Mouse (Mus musculus) MEL (cell line): ENCODE data around the gene Thoc5. TPM values are rescaled to one million over a fixed set of nuclear protein-coding genes. Genes with fewer than 3 reads are reported as not detected.

Source experiments
- DNase-seq: peaks from one replicate; pipeline ENCODE4 v3.0.0; 2011; ENCODE audit warnings: low read depth, low spot score
- H3K27ac ChIP-seq: 2 replicates; pipeline ENCODE4 v1.5.1; 2012; ENCODE audit warnings: low read depth, mild to moderate bottlenecking, control low read depth, low read length, moderate library complexity; ENCODE audit not compliant: control insufficient read depth
- H3K27me3 ChIP-seq, 2 experiments: fragments of 150-350 bp in 1 of 2; sonication (generic) in 1 of 2; 2 replicates each; pipeline ENCODE4 v1.6.1; 2012; ENCODE audit warnings: low read length in 2 of 2, mild to moderate bottlenecking in 2 of 2, improper control_type of control experiment in 1 of 2, moderate library complexity in 1 of 2; ENCODE audit not compliant: insufficient read depth in 2 of 2, control insufficient read depth in 1 of 2
- H3K36me3 ChIP-seq, 2 experiments: 2 replicates each; pipeline ENCODE4 v1.6.1; 2012 to 2014; ENCODE audit warnings: low read length in 2 of 2, improper control_type of control experiment in 1 of 2, inconsistent platforms in 1 of 2, mild to moderate bottlenecking in 1 of 2; ENCODE audit not compliant: insufficient read depth in 2 of 2, control insufficient read depth in 1 of 2
- H3K4me1 ChIP-seq, 2 experiments: fragments of 150-350 bp in 1 of 2; sonication (generic) in 1 of 2; 2 replicates each; pipeline ENCODE4 v1.6.1; 2012; ENCODE audit warnings: low read length in 2 of 2, improper control_type of control experiment in 1 of 2, mild to moderate bottlenecking in 1 of 2; ENCODE audit not compliant: insufficient read depth in 2 of 2, control insufficient read depth in 1 of 2
- H3K4me3 ChIP-seq, 2 experiments: fragments of 150-350 bp in 1 of 2; sonication (generic) in 1 of 2; 2 replicates each; pipeline ENCODE4 v1.5.1; 2012; ENCODE audit warnings: low read depth in 2 of 2, low read length in 2 of 2, mild to moderate bottlenecking in 2 of 2, moderate library complexity in 2 of 2, control low read depth in 1 of 2, improper control_type of control experiment in 1 of 2; ENCODE audit not compliant: control insufficient read depth in 1 of 2, insufficient read depth in 1 of 2
- H3K79me2 ChIP-seq: 2 replicates; pipeline ENCODE4 v1.6.1; 2012; ENCODE audit warnings: mild to moderate bottlenecking, low read length, moderate library complexity; ENCODE audit not compliant: control insufficient read depth, poor library complexity, insufficient read depth
- H3K9ac ChIP-seq: 2 replicates; pipeline ENCODE4 v1.6.1; 2012; ENCODE audit warnings: low read depth, mild to moderate bottlenecking, control low read depth, low read length, moderate library complexity; ENCODE audit not compliant: control insufficient read depth, poor library complexity, severe bottlenecking
- H3K9me3 ChIP-seq: fragments of 150-350 bp; sonication (generic); replicated peaks from 2 replicates; pipeline ENCODE4 v1.6.1; 2012; ENCODE audit warnings: mild to moderate bottlenecking, low read length, improper control_type of control experiment, moderate library complexity; ENCODE audit not compliant: insufficient read depth
- BHLHE40 ChIP-seq: IDR thresholded peaks from 2 replicates; pipeline ENCODE4 v1.6.1; 2012; ENCODE audit warnings: low read depth, mild to moderate bottlenecking, inconsistent platforms, low read length, improper control_type of control experiment, borderline replicate concordance
- CHD1 ChIP-seq: IDR thresholded peaks from 2 replicates; pipeline ENCODE4 v1.6.1; 2012; ENCODE audit warnings: low read depth, mild to moderate bottlenecking, inconsistent platforms, low read length, improper control_type of control experiment
- CHD2 ChIP-seq: IDR thresholded peaks from 2 replicates; pipeline ENCODE4 v1.6.1; 2011; ENCODE audit warnings: low read length, improper control_type of control experiment
- CTCF ChIP-seq, 3 experiments: IDR thresholded peaks in 2 of 3; conservative IDR thresholded peaks in 1 of 3; 2 replicates each; pipeline ENCODE4 v1.5.1; 2011 to 2012; ENCODE audit warnings: low read length in 3 of 3, low read depth in 2 of 3, mild to moderate bottlenecking in 2 of 3, improper control_type of control experiment in 1 of 3, inconsistent platforms in 1 of 3, mixed read lengths in 1 of 3, moderate library complexity in 1 of 3; ENCODE audit not compliant: control insufficient read depth in 1 of 3, insufficient read depth in 1 of 3, poor library complexity in 1 of 3, severe bottlenecking in 1 of 3
- ELF1 ChIP-seq: IDR thresholded peaks from 2 replicates; pipeline ENCODE4 v1.6.1; 2014; ENCODE audit warnings: low read depth, mild to moderate bottlenecking, inconsistent platforms, low read length, improper control_type of control experiment, moderate library complexity
- EP300 ChIP-seq, 2 experiments: IDR thresholded peaks; 2 replicates each; pipeline ENCODE4 v1.6.1; 2011; ENCODE audit warnings: improper control_type of control experiment in 2 of 2, low read length in 2 of 2, low read depth in 1 of 2, mild to moderate bottlenecking in 1 of 2
- ETS1 ChIP-seq: IDR thresholded peaks from 2 replicates; pipeline ENCODE4 v1.6.1; 2012; ENCODE audit warnings: low read depth, mild to moderate bottlenecking, inconsistent platforms, low read length, improper control_type of control experiment, moderate library complexity
- GATA1 ChIP-seq: IDR thresholded peaks from 2 replicates; pipeline ENCODE4 v1.6.1; 2011; ENCODE audit warnings: low read depth, low read length, improper control_type of control experiment
- HCFC1 ChIP-seq: IDR thresholded peaks from 2 replicates; pipeline ENCODE4 v1.6.1; 2012; ENCODE audit warnings: low read depth, mild to moderate bottlenecking, inconsistent platforms, low read length, improper control_type of control experiment, moderate library complexity
- JUND ChIP-seq: IDR thresholded peaks from 2 replicates; pipeline ENCODE4 v1.6.1; 2011; ENCODE audit warnings: low read depth, mild to moderate bottlenecking, improper control_type of control experiment, low read length
- KAT2A ChIP-seq: conservative IDR thresholded peaks from 2 replicates; pipeline ENCODE4 v1.6.1; 2012; ENCODE audit warnings: low read depth, low read length, improper control_type of control experiment, inconsistent platforms
- MAFK ChIP-seq: IDR thresholded peaks from 2 replicates; pipeline ENCODE4 v1.6.1; 2011; ENCODE audit warnings: low read depth, mild to moderate bottlenecking, low read length, improper control_type of control experiment, borderline replicate concordance
- MAX ChIP-seq: IDR thresholded peaks from 2 replicates; pipeline ENCODE4 v1.6.1; 2011; ENCODE audit warnings: low read length, improper control_type of control experiment
- MEF2A ChIP-seq: IDR thresholded peaks from 2 replicates; pipeline ENCODE4 v1.6.1; 2014; ENCODE audit warnings: low read depth, mild to moderate bottlenecking, inconsistent platforms, low read length, improper control_type of control experiment; ENCODE audit not compliant: poor library complexity, insufficient replicate concordance, severe bottlenecking; ENCODE audit errors: extremely low read depth
- MXI1 ChIP-seq: IDR thresholded peaks from 2 replicates; pipeline ENCODE4 v1.6.1; 2011; ENCODE audit warnings: mild to moderate bottlenecking, low read depth, low read length, improper control_type of control experiment
- MYB ChIP-seq: IDR thresholded peaks from 2 replicates; pipeline ENCODE4 v1.6.1; 2011; ENCODE audit warnings: mild to moderate bottlenecking, low read depth, low read length, improper control_type of control experiment
- MYC ChIP-seq: IDR thresholded peaks from 2 replicates; pipeline ENCODE4 v1.6.1; 2011; ENCODE audit warnings: low read depth, mild to moderate bottlenecking, low read length, improper control_type of control experiment, moderate library complexity
- NELFE ChIP-seq: IDR thresholded peaks from 2 replicates; pipeline ENCODE4 v1.6.1; 2011; ENCODE audit warnings: low read depth, low read length, improper control_type of control experiment
- NRF1 ChIP-seq: IDR thresholded peaks from 2 replicates; pipeline ENCODE4 v1.6.1; 2014; ENCODE audit warnings: low read depth, mild to moderate bottlenecking, inconsistent platforms, low read length, improper control_type of control experiment, moderate library complexity; ENCODE audit not compliant: poor library complexity, insufficient read depth, severe bottlenecking
- POLR2A ChIP-seq, 2 experiments: IDR thresholded peaks; 2 replicates each; pipeline ENCODE4 v1.6.1; 2011 to 2012; ENCODE audit warnings: low read length in 2 of 2, mild to moderate bottlenecking in 2 of 2, control low read depth in 1 of 2, improper control_type of control experiment in 1 of 2, low read depth in 1 of 2, moderate library complexity in 1 of 2; ENCODE audit not compliant: control insufficient read depth in 1 of 2, insufficient read depth in 1 of 2, poor library complexity in 1 of 2
- POLR2AphosphoS2 ChIP-seq: IDR thresholded peaks from 2 replicates; pipeline ENCODE4 v1.6.1; 2011; ENCODE audit warnings: low read length, improper control_type of control experiment
- POLR2AphosphoS5 ChIP-seq: IDR thresholded peaks from 2 replicates; pipeline ENCODE4 v1.6.1; 2012; ENCODE audit warnings: low read depth, borderline replicate concordance, mild to moderate bottlenecking, inconsistent platforms, low read length, moderate library complexity, mixed read lengths
- RCOR1 ChIP-seq: IDR thresholded peaks from 2 replicates; pipeline ENCODE4 v1.6.1; 2012; ENCODE audit warnings: low read depth, mild to moderate bottlenecking, inconsistent platforms, low read length, improper control_type of control experiment
- SIN3A ChIP-seq: IDR thresholded peaks from 2 replicates; pipeline ENCODE4 v1.6.1; 2012; ENCODE audit warnings: low read length, improper control_type of control experiment, inconsistent platforms
- SMC3 ChIP-seq: IDR thresholded peaks from 2 replicates; pipeline ENCODE4 v1.6.1; 2011; ENCODE audit warnings: low read depth, low read length, improper control_type of control experiment
- TBP ChIP-seq: IDR thresholded peaks from 2 replicates; pipeline ENCODE4 v1.8.0; 2011; ENCODE audit warnings: low read depth, low read length, improper control_type of control experiment
- TCF12 ChIP-seq: IDR thresholded peaks from 2 replicates; pipeline ENCODE4 v1.6.1; 2014; ENCODE audit warnings: low read depth, mild to moderate bottlenecking, inconsistent platforms, low read length, improper control_type of control experiment, moderate library complexity
- UBTF ChIP-seq: IDR thresholded peaks from 2 replicates; pipeline ENCODE4 v1.6.1; 2012; ENCODE audit warnings: low read depth, mild to moderate bottlenecking, inconsistent platforms, low read length, improper control_type of control experiment, moderate library complexity, borderline replicate concordance; ENCODE audit not compliant: insufficient read depth
- USF1 ChIP-seq: IDR thresholded peaks from 2 replicates; pipeline ENCODE4 v1.6.1; 2014; ENCODE audit warnings: low read depth, mild to moderate bottlenecking, inconsistent platforms, low read length, improper control_type of control experiment, moderate library complexity
- USF2 ChIP-seq, 2 experiments: IDR thresholded peaks; 2 replicates each; pipeline ENCODE4 v1.6.1; 2011 to 2012; ENCODE audit warnings: improper control_type of control experiment in 2 of 2, low read length in 2 of 2, borderline replicate concordance in 1 of 2, inconsistent platforms in 1 of 2, low read depth in 1 of 2, mild to moderate bottlenecking in 1 of 2; ENCODE audit not compliant: insufficient read depth in 1 of 2
- ZC3H11A ChIP-seq: IDR thresholded peaks from 2 replicates; pipeline ENCODE4 v1.6.1; 2012; ENCODE audit warnings: low read depth, mild to moderate bottlenecking, inconsistent platforms, low read length, improper control_type of control experiment
- ZKSCAN1 ChIP-seq: IDR thresholded peaks from 2 replicates; pipeline ENCODE4 v1.6.1; 2012; ENCODE audit warnings: low read depth, mild to moderate bottlenecking, inconsistent platforms, low read length, improper control_type of control experiment, moderate library complexity
- ZNF384 ChIP-seq: IDR thresholded peaks from 2 replicates; pipeline ENCODE4 v1.6.1; 2012; ENCODE audit warnings: low read depth, mild to moderate bottlenecking, inconsistent platforms, low read length, improper control_type of control experiment
- polyA plus RNA-seq, 2 experiments: library from polyadenylated mRNA; stranded (reverse) in 1 of 2; unstranded in 1 of 2; fragments of >175 nt in 1 of 2; fragments of >200 nt in 1 of 2; gene quantifications; 2 replicates each; pipeline versions ENCODE4 v1.2.1 to v1.2.4; 2012; ENCODE audit warnings: low replicate concordance in 2 of 2, low read depth in 1 of 2; ENCODE audit not compliant: insufficient read length in 2 of 2, insufficient read depth in 1 of 2, missing spikeins in 1 of 2
- total RNA-seq: library from RNA; depleted of rRNA; stranded (reverse); fragments of 300-350 nt; gene quantifications from 2 replicates; pipeline ENCODE4 v1.2.3, GENCODE M21; 2012; rRNA removed

Thoc5 gene
- total RNA-seq = 75.3 and 80.4 TPM in 2 replicates
- polyA plus RNA-seq = 10 to 100 TPM; 69.1 to 72.0 TPM

GRCm38 (mm10) chr11:4894848-4895816 is at the start of gene Thoc5:
Thoc5 (plus strand) TSS chr11:4895320.
- Histone ChIP-seq H3K9ac (peak within 1 kb of the TSS; percentile 98), H3K9me3 (no peaks in the 10 kb centered on the region), H3K4me3 (peak within 1 kb of the TSS; percentile 61 to 89), H3K36me3 (peaks cover 0 to 7% of the 10 kb centered on the region in 2 experiments; a peak in 3 of 4 replicates), H3K27ac (peak within 1 kb of the TSS; percentile 97), H3K79me2 (peaks cover 24% of the 10 kb centered on the region), H3K27me3 (no peaks in the 10 kb centered on the region), H3K4me1 (peaks cover 2 to 4% of the 10 kb centered on the region in 2 experiments; a peak in 2 of 4 replicates)
- DNase-seq = peak; percentile 96
- TF ChIP-seq POLR2A (IDR thresholded peaks at IDR 0.05; ENCODE audit: control insufficient read depth in 1 of 2, insufficient read depth in 1 of 2, low read depth in 1 of 2, low read length in 2 of 2, poor library complexity in 1 of 2) (peak; percentile 94 to 99), RCOR1 (0 out of 2 replicates have a peak, but pooled peaks have one; percentile 46), NELFE (peak; percentile 97), USF1 (peak; percentile 17; the same call in 1 of the 2 replicates), MXI1 (peak; percentile 97), MAFK (no peak), TCF12 (peak; percentile 70), ZC3H11A (no peak), CHD1 (no peak), ZKSCAN1 (0 out of 2 replicates have a peak, but pooled peaks have one; percentile 13), CTCF (IDR thresholded peaks at IDR 0.05 in 2 of 3, conservative IDR thresholded peaks at IDR 0.05 in 1 of 3; ENCODE audit: control insufficient read depth in 1 of 3, insufficient read depth in 1 of 3, low read depth in 2 of 3, low read length in 3 of 3, poor library complexity in 1 of 3, severe bottlenecking in 1 of 3) (no peak), GATA1 (no peak), HCFC1 (peak; percentile 94), USF2 (IDR thresholded peaks at IDR 0.05; ENCODE audit: borderline replicate concordance in 1 of 2, insufficient read depth in 1 of 2, low read depth in 1 of 2, low read length in 2 of 2) (no peak), MYB (no peak), NRF1 (0 out of 2 replicates have a peak, but pooled peaks have one; percentile 2), EP300 (IDR thresholded peaks at IDR 0.05; ENCODE audit: low read depth in 1 of 2, low read length in 2 of 2) (peak in 1 of 2 experiments; percentile 4; a peak in 1 of 4 replicates), SIN3A (peak; percentile 98), MEF2A (no peak), MAX (peak; percentile 87; the same call in 1 of the 2 replicates), UBTF (0 out of 2 replicates have a peak, but pooled peaks have one; percentile 54), POLR2AphosphoS5 (no peak), POLR2AphosphoS2 (peak; percentile 99), SMC3 (no peak), BHLHE40 (no peak), ELF1 (peak; percentile 99), KAT2A (peak; percentile 75), CHD2 (no peak), ETS1 (0 out of 2 replicates have a peak, but pooled peaks have one; percentile 28), ZNF384 (no peak), JUND (0 out of 2 replicates have a peak, but pooled peaks have one; percentile 13), MYC (no peak; the same call in 1 of the 2 replicates), TBP (peak; percentile 92)
